Mouse (Mus musculus) adrenal gland, adult 10 weeks (tissue): ENCODE measurements around the gene Zscan29. TPM values are rescaled to one million over a fixed set of nuclear protein-coding genes. Genes with fewer than 3 reads are reported as not detected.

Experiments
- polyA plus RNA-seq: library from polyadenylated mRNA; stranded (reverse); fragments of 350-450 nt; fragmentation: Illumina TruSeq; extraction: RNeasy Lipid Tissue Mini Kit (QIAGEN cat#74804); gene quantifications from one replicate; pipeline ENCODE4 v1.2.3, GENCODE M21; 2014; ENCODE audit warnings: low read depth, low replicate concordance

The Zscan29 gene
- 31.6 TPM for polyA plus RNA-seq

GRCm38 (mm10) chr2:121170980-121171742 lies at the start of gene Zscan29:
Zscan29 (minus strand) TSS chr2:121171125.

GRCm38 (mm10) chr2:121170481-121170971 lies 399 bp downstream of the Zscan29 start, which contains the start of gene Tubgcp4:
Tubgcp4 (plus strand) TSS chr2:121170654.

DNA sequence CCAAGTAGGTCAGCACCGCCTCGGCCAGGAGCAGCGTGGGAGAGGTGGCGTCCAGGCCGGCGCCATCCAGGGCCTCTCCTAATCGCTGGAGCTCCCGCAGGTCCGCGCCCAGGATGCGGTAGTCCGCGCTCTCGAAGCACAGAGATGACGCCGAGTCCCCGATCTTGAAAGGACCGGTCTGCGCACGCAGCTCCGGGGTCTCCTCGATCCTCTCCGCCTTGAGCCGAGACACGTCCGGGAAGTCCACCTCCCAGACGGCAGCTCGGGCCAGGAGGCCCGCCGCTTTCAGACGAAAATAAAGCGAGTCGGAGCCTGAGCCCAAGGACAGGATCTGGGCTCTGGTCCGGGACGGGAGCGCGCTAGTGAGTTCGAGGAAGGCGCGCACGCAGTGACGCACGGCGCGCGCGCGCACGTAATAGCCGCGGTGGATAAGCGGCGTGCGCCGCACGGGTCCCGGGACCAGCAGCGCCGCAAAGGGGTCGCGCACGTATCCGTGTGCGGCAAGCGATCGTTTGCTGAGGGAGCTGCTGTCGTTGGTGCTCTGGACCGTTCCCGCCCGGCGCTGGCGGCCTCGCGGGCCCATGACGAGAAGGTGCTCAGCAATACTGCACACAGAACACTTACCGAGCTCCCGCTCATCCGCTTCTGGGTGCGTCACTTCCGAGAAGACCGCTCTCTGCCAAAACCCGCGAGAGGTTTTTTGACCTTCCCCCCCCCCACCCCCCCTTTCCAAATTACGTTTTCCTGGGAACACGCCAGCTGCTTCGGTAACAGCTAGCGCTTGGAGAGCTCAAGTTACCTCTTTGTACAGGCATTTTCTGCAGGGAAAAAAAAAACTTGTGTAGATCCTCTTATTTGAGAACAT lies 30.7 kb downstream of the Zscan29 start, which contains the start of the genes Adal and Lcmt2:
Adal (plus strand) TSS at position 411 of the 865 bp plus-strand sequence.
Lcmt2 (minus strand) TSS at position 636 of the 865 bp plus-strand sequence.

DNA sequence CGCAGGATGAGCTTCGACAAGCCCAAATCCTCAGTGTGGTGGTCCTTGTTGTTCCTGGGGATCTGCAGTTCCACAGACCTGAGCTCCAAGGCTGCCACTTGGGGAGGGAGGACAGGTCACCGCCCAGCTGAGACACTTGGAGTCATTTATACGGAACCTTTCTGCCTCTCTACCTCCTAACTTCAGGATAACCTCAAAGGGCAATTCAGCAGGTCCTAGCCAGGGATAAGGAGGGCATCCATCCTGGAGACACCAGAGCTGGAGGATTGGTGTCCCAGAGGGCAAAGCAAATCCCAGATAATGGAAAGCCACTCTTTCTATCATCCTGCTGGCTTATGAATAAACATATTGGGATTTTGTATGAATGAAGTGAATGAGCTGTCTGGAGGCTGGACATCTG lies 61.2 kb downstream of the Zscan29 start, which contains the start of gene Tgm7:
Tgm7 (minus strand) TSS at position 101 of the 400 bp plus-strand sequence.

Other genes with a start within 250 kb of the Zscan29 start
- gene Ubr1, start 200.4 kb downstream of the Zscan29 start, polyA plus RNA-seq, result 72.3 TPM
- gene Tmem62, start 194.1 kb downstream of the Zscan29 start, polyA plus RNA-seq, result 73.4 TPM
- gene Ccndbp1, start 162.7 kb downstream of the Zscan29 start, polyA plus RNA-seq, result 63.3 TPM
- not detected for gene Epb42, start 134.1 kb downstream of the Zscan29 start, polyA plus RNA-seq
- gene Tgm5, start 85.3 kb downstream of the Zscan29 start, polyA plus RNA-seq, result not detected
- gene Tgm7, start 61.3 kb downstream of the Zscan29 start, polyA plus RNA-seq, result not detected
- gene Adal, start 30.7 kb downstream of the Zscan29 start, polyA plus RNA-seq, result 60.3 TPM
- gene Lcmt2, start 30.5 kb downstream of the Zscan29 start, polyA plus RNA-seq, result 4.4 TPM
- gene Tubgcp4, start 471 bp downstream of the Zscan29 start, polyA plus RNA-seq, result 101 TPM
- 25.2 TPM for gene Trp53bp1, start 100.3 kb upstream of the Zscan29 start, polyA plus RNA-seq
- gene Map1a, start 118.5 kb upstream of the Zscan29 start, polyA plus RNA-seq, result 1.2 TPM
- 9.6 TPM for gene Ppip5k1, start 184.3 kb upstream of the Zscan29 start, polyA plus RNA-seq
- gene Ckmt1, start 186.6 kb upstream of the Zscan29 start, polyA plus RNA-seq, result 1.8 TPM
- gene Strc, start 216.0 kb upstream of the Zscan29 start, polyA plus RNA-seq, result not detected
- 1,612 TPM for gene Pdia3, start 242.7 kb upstream of the Zscan29 start, polyA plus RNA-seq
- 1.4 TPM for gene Catsper2, start 242.7 kb upstream of the Zscan29 start, polyA plus RNA-seq